Mouse (Mus musculus): ENCODE measurements around the gene Prex1.
A peak's percentile ranks its signal among the peaks of the same experiment; 100 is the strongest.

The Prex1 gene

DNA sequence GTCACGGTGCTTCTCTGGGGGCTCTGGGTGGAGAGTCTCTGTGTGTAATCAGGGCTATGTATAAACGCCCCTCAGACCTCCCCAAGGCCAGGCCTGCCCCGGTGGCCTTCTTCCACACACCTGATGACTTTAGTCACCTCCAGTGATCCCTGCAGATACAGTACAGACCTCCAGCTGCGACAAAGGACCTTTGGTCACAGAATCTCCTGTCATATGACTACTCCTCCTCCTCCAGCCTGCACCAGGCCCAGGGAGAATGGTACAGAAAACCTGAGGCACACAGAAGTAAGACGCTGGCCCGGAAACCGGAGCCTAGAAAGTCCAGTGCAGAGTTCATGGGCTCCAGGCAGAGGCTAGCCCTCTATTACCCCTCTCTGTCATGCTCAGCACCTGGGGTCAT is 152.8 kb downstream of the Prex1 start:
- DNase-seq (ENCODE audit: low spot score in 2 of 2) = no peak

DNA sequence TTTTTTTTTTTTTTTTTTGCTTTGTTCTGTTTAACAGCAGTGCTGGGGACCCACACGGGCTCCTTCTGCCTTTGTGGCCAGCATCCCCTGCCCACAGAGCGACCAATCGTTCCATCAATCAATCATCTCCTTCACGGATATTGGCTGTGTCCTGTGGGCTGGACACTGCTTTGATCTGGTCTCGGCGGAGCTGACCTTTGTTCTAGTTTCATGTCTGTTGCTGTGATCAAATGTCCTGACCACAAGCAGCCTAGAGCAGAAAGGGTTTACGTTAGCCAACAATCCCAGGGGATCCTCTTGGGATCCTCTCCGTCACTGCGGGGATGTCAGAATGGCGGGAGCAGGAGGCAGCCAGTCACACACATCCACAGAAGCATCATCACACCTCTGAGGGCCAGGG is 154.1 kb downstream of the Prex1 start:
- DNase-seq (ENCODE audit: low spot score in 2 of 2) = no peak

GRCm38 (mm10) chr2:166555508-166555907 is 158.1 kb downstream of the Prex1 start:
- peak; percentile 50 to 52 for DNase-seq (ENCODE audit: low spot score in 2 of 2)

DNA sequence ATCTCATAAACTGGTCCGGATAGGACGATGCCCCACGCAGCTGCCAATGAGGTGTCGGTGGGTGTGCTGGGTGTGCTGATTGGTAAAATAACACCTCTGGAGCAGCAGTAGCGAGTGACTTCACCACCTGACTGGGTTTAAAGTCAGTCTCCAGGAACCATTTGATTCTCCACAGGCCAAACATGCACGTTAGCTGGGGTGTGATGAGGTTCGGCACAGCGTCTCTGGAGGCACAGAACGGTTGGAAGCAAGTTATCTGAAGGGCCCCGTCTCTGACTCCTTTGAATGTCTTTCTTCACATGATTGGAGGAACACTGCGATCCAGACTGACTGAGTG is 159.5 kb downstream of the Prex1 start:
- DNase-seq (ENCODE audit: low spot score in 2 of 2) = no peak

GRCm38 (mm10) chr2:166553502-166554168 is 160.0 kb downstream of the Prex1 start:
- DNase-seq (ENCODE audit: low spot score in 2 of 2) = no peak

DNA sequence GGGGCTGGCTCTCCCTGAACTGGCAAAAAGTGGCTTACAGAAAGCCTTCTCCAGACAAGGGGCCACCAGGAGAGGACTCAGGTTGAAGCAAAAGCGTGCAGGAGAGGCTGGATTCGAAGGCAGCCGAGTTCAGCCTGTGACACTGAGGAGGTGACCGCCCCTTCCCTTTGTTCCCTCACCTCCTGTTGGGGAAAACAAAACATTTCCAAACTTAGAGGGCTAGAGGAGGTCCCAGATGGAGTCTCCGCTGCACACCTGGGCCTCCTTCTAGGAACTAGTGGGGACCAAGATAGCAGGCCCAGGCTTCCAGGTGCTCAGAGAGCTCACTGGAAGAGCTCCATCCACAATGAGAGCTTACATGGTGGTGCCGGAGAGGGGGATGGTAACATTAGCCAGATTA is 161.0 kb downstream of the Prex1 start:
- DNase-seq (ENCODE audit: low spot score in 2 of 2) = no peak

- no peak for DNase-seq (ENCODE audit: low spot score in 2 of 2)
Observed at GRCm38 (mm10) chr2:166551831-166552498, 161.7 kb downstream of the Prex1 start.

DNA sequence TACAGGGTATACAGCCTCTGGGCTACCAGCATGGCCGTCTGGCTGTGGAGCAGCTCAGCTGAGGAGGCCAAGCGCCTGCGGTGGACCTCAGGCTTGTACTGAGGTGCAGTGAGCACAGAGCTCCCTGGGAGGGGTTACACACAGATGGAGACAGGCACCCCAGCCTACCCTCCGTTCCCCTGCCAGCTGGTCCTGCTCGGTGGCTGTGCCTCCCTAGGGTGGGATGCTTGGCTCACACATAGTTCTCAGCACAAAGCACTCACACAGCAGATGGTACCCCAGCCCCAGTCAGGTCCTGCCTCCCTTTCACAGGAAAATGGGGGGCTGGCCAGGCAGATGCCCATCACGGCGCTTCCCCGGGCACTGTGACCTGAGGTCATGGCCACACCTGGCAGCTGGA is 163.8 kb downstream of the Prex1 start:
- no peak for DNase-seq (ENCODE audit: low spot score in 2 of 2)

DNA sequence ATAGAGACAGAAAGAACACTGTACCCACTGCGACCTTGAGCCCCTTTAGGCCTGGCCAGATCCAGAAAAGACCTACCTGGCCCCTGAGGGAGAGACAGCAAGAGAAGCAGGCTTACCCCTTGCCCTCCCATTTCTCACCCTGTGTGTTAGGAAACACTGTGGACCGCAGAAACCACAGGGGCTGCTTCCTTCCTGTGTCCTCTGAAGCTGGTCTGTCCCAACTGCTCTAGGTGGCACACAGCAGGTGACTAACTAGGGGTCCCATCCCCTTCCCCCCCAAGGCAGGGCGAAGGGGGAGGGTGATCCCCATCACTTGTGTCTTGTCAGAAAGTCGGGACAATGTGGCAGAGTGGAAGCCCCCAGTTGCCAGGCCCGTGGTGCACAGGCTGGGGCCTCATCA is 164.6 kb downstream of the Prex1 start:
- no peak for DNase-seq (ENCODE audit: low spot score in 2 of 2)

- DNase-seq (ENCODE audit: low spot score in 2 of 2) = no peak
Observed at GRCm38 (mm10) chr2:166545580-166545979, 168.1 kb downstream of the Prex1 start.

- peak; percentile 44 to 48 for DNase-seq (ENCODE audit: low spot score in 2 of 2)
Observed at GRCm38 (mm10) chr2:166544575-166545251, 168.9 kb downstream of the Prex1 start.

DNA sequence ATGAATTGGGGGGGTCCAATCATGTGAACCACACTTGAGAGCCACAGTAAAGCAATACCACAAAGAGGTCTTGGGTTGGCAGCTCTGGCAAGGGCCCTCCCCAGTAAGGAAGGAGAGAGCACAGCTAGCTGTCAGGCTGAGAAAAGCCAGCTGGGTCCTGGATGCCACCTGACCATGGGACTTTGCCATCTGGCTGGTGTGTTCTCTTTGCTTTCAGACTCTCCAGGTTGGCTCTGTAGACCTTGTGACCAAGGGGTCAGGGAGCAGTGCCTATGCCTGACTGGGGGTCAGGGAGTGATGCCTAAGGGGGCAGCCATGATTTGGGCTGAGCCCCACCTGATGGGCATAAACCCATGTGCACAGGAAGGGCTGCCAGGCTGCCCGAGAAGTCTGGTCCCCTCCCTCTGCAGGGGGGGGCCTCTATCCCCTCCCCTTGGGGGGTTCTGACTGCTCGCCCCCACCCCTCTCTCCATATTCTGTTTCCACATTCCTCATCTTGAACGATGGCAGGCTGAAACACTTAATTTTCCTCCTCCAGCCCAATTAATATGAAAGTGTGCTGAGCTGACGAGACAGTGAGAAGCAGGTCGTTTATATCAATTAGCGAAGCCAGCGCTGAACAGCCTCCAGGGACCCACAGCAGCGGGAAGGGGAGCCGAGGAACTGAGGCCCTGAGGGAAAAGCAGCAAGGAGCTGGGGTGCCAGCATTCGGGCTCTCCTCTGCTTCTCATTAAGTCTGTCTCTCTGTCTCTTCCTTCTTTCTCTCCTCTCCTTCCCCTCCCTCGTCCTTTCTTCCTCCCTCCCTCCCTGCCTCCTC is 172.3 kb downstream of the Prex1 start:
- DNase-seq (ENCODE audit: low spot score in 2 of 2) = no peak

DNA sequence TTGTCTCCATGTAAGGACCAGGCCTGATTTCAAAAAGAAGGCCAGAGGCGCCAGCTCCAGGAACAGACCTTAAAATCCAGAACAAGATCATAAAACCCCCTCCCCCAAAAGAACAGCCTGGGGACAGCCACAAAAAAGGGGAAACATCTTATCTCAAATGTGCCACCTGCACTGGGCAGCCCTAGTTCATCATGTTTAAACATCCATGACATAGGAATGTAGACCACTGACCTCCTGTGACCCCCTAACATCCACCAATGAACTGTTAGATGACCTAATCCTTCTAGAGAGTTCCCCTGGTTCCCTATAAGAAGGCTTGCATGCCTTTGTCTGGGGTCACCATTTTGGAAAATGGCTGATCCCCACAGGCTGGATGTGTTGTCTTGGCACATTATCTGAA is 173.4 kb downstream of the Prex1 start:
- no peak for DNase-seq (ENCODE audit: low spot score in 2 of 2)

DNA sequence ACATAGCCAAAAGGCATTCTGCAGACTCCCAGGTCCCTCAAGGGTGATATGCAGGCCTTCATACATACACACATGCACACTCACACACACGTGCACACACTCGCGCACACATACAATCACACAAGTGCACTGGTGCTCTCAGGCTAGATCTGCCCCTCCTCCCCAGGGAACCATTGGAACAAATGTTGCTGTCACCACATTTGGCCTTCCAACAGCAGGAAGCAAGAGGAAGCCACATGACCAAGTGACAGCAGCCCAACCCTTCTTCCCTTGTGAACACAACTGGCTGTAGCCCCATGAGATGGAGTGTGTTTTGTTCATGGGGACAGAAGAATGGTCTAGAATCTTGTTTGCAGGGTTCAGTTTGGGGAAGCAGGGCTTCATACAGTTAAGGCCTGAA is 176.7 kb downstream of the Prex1 start:
- no peak for DNase-seq (ENCODE audit: low spot score in 2 of 2)

GRCm38 (mm10) chr2:166535519-166535918 is 178.1 kb downstream of the Prex1 start:
- no peak for DNase-seq (ENCODE audit: low spot score in 2 of 2)

GRCm38 (mm10) chr2:166526204-166526603 is 187.4 kb downstream of the Prex1 start:
- no peak for DNase-seq (ENCODE audit: low spot score in 2 of 2)

GRCm38 (mm10) chr2:166523156-166523890 is 190.3 kb downstream of the Prex1 start:
- no peak for DNase-seq (ENCODE audit: low spot score in 2 of 2)

DNA sequence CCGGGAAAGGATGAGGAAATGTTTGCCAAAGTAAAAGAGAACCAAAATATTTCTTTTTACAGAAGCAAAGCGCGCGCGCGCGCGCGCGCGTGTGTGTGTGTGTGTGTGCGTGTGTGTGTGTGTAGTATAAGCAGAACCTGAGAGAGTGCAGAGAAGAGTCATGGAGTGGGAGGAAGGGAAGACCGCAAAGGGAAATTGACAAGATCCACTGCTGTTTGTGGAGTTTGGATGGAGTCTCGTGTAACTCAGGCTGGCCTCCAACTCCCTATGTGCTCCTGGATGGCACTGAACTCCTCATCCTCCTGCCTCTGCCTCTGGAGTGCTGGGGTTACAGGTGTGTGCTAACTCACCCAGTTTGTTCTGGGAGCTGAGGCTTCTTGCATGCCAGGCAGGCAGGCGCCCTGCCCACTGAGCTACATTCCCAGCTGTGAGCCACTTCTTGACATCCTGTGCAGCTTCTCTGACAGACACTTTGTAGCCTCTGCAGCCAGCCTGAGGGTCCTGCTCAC is 191.0 kb downstream of the Prex1 start:
- no peak for DNase-seq (ENCODE audit: low spot score in 2 of 2)

GRCm38 (mm10) chr2:166521878-166522611 is 191.6 kb downstream of the Prex1 start:
- no peak for DNase-seq (ENCODE audit: low spot score in 2 of 2)

DNA sequence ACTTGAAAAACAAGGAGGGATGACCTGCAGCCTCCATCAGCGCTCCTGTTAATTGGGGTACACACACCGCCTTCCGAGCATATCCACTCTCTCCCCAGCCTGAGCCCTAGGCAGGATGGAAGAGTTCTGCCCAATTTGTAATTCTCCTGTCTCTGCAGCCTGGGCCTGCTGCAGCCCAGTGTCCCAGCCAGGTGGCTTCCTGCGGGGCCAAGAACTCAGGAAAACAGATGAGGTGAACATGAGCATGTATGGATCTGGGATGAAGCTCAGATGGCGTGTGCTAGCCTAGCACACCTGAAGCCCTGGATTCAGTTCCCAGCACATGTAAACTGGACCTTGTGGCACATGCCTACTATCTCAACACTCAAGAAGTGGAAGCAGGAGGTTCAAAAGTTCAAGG is 192.2 kb downstream of the Prex1 start:
- no peak for DNase-seq (ENCODE audit: low spot score in 2 of 2)

GRCm38 (mm10) chr2:166520536-166520935 is 193.1 kb downstream of the Prex1 start:
- no peak for DNase-seq (ENCODE audit: low spot score in 2 of 2)

Data from right cerebral cortex, adult 2 months (tissue).